Mouse (Mus musculus): Measurements from ENCODE around the gene Tshr. TPM values are rescaled to one million over a fixed set of nuclear protein-coding genes. Genes with fewer than 3 reads are reported as not detected.

Tshr gene
- polyA plus RNA-seq, 1 experiment from 2014 or later = 0.29 TPM

DNA sequence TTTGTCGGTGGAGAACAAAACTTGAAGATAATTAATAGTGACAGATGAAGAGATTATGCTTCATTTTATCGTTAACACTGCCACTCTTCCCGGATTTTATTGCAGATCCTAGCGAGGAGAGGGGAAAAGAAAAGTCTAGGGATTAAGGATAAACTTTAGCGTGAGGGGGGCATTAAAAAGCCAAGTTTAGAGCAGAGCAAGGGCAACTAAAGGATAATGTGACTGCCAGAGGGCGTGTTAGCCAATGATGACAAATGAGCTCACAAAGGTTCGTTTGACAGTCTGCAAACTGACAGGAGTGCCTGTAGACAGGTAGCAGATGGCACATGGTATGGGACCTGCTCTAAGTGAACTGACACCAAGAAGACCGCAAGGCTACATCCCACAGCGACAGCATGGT is 36.9 kb downstream of the Tshr start:
- Histone ChIP-seq H3K36me3 (replicated peaks) (no peaks in the 10 kb centered on the region), H3K4me3 (no peak overlapping the region), H3K4me1 (0 out of 2 replicates have a peak, but pooled peaks cover 4% of the 10 kb centered on the region), H3K27ac (no peak overlapping the region), H3K27me3 (ENCODE audit: poor library complexity, severe bottlenecking) (no peaks in the 10 kb centered on the region; the same call in 1 of the 2 replicates), H3K9me3 (no peaks in the 10 kb centered on the region)
- DNase-seq (ENCODE audit: extremely low spot score, low spot score) = no peak
- WGBS = 65% methylated on average over 9 of the region's 9 CpGs

DNA sequence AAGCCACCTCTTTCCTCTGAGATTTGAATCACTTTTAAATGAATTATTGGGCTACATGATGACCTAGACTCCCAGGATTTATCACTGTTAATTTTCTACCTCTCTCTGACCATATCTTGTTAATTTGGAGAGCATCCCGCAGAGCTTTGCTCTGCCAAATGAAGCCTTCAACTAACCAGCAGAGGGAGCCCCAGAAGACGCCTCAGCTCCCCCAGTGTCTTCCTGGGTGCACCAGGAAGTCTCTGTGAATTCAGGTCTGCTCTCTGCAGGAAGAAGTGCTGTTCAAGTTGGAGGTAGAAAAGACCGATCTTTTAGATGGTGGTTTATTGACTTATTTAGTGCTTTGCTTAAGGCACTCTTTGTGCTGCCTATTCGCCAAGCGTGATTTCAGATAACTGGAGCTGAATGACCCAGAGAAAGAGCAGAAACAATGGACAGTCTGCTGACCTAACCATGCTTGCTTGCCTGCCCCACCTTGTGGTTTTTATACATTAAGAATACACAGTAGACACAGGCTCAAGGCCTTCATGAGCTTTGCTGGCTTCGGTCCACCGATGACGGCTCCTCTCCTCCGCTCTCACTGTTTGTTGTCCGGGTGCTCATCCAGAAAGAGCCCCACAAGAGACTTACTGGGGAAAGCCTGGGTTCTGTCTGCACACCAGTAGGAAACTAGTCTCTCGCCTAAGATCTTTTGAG is 38.9 kb downstream of the Tshr start:
- no peak for DNase-seq (ENCODE audit: extremely low spot score, low spot score)
- 82% methylated on average over 11 of the region's 11 CpGs for WGBS
- H3K27ac ChIP-seq = no peak overlapping the region

DNA sequence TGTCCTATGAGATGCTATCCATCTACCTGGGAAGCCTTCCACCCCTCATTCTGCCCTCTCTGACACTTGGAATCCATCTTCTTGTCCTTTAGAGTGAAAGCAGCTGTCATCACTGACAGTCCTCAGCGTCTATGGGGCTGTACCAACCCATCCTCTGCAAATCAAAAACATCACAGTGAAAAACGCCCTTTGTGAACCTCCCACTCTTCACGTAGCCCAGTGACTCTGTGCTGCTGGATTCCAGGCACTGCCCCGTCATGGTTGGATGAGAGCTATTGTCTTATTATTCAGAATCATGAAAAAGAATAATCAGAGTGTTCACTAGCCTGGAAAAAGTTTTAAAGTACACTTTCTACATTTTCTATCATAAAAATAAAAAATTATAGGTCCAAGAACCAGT is 42.1 kb downstream of the Tshr start:
- Histone ChIP-seq H3K4me1 (0 out of 2 replicates have a peak, but pooled peaks cover 2% of the 10 kb centered on the region), H3K27me3 (ENCODE audit: poor library complexity, severe bottlenecking) (no peaks in the 10 kb centered on the region), H3K4me3 (no peak overlapping the region), H3K27ac (no peak overlapping the region), H3K9me3 (no peaks in the 10 kb centered on the region), H3K36me3 (replicated peaks) (no peaks in the 10 kb centered on the region)
- no peak for DNase-seq (ENCODE audit: extremely low spot score, low spot score)
- WGBS = 52% methylated on average over 4 of the region's 4 CpGs

More for the DNA sequence above, 38.9 kb downstream of the Tshr start:
- Histone ChIP-seq H3K4me3 (no peak overlapping the region), H3K27me3 (ENCODE audit: poor library complexity, severe bottlenecking) (no peaks in the 10 kb centered on the region), H3K36me3 (replicated peaks) (no peaks in the 10 kb centered on the region), H3K9me3 (no peaks in the 10 kb centered on the region), H3K4me1 (0 out of 2 replicates have a peak, but pooled peaks cover 4% of the 10 kb centered on the region)

DNA sequence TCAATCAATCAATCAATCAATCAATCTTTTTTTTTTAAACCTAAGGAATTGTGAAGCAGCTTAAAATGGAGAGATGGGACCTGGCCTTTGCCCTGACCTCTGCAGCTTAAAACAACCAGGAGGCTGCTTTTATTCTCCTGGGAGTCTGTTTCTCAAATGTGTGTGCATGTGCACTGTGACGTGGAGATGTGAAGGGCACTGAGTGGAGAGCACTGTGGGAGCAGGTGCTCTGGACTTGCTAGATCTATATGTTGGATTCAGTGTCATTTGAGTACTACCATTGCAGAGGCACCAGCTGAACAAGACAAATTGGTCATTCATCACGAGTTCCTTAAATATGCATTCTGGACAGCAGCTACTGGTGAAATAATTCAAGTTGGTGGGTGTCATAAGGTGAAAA is 42.8 kb downstream of the Tshr start:
- no peaks in the 10 kb centered on the region; the same call in 1 of the 2 replicates for H3K4me1 ChIP-seq
- no peaks in the 10 kb centered on the region for H3K27me3 ChIP-seq (ENCODE audit: poor library complexity, severe bottlenecking)
- no peaks in the 10 kb centered on the region for H3K36me3 ChIP-seq (replicated peaks)
- H3K27ac ChIP-seq = no peak overlapping the region
- no peak for DNase-seq (ENCODE audit: extremely low spot score, low spot score)
- WGBS = 66% methylated on average over 2 of the region's 2 CpGs
- no peak overlapping the region for H3K4me3 ChIP-seq
- H3K9me3 ChIP-seq = no peaks in the 10 kb centered on the region

DNA sequence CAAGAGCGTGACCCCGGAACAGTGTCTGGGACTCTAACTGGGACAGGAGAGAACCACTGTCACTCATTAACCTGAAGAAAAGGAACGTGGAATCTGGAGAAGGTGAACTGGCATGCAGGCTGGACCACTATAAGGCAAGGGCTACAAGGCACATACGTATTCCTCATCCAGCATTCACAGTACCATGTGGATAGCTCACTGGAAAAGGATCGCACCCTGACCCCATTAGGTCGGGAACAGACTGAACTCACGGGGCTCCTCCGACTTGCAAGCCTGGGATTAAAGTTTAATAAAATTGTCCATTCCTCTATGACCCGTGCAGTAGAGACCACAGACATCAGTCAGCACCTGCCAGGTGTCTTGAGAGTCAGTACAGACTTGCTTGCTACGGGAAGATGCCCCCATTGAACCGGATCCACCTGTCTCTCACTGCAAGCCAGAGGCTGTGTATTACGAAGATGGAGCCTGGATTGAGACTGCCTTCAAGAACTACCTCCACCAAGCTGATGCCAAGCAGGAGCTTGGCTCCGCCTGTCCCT is 97.9 kb downstream of the Tshr start:
- H3K36me3 ChIP-seq (replicated peaks) = no peaks in the 10 kb centered on the region
- no peak overlapping the region for H3K27ac ChIP-seq
- no peak overlapping the region for H3K4me3 ChIP-seq
- no peaks in the 10 kb centered on the region for H3K27me3 ChIP-seq (ENCODE audit: poor library complexity, severe bottlenecking)
- peaks cover 8% of the 10 kb centered on the region; the same call in 1 of the 2 replicates for H3K9me3 ChIP-seq
- DNase-seq (ENCODE audit: extremely low spot score, low spot score) = no peak
- H3K4me1 ChIP-seq = no peaks in the 10 kb centered on the region
- 91% methylated on average over 13 of the region's 13 CpGs for WGBS

DNA sequence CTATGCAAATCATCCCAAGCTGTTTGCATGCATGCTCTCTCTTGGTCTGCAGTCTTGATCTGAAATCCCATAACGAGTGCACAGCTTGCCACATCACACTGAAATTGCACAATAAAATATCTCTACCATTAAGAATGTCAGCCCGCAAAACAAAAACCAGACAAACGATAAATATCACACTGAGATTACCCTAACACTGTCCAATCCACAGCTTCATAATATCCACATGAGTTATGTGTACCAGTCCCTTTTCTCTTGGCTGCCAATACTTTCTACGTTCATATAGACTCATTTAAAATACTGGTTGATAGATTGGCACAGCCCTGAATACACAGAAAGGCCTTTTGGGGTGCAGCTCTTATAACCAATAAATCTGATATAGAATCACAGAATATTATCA is 102.0 kb downstream of the Tshr start:
- Histone ChIP-seq H3K36me3 (replicated peaks) (no peaks in the 10 kb centered on the region), H3K4me3 (no peak overlapping the region), H3K27ac (no peak overlapping the region), H3K9me3 (peaks cover 8% of the 10 kb centered on the region; the same call in 1 of the 2 replicates), H3K27me3 (ENCODE audit: poor library complexity, severe bottlenecking) (no peaks in the 10 kb centered on the region), H3K4me1 (peaks cover 13% of the 10 kb centered on the region)
- 96% methylated on average over 4 of the region's 4 CpGs for WGBS
- DNase-seq (ENCODE audit: extremely low spot score, low spot score) = no peak

DNA sequence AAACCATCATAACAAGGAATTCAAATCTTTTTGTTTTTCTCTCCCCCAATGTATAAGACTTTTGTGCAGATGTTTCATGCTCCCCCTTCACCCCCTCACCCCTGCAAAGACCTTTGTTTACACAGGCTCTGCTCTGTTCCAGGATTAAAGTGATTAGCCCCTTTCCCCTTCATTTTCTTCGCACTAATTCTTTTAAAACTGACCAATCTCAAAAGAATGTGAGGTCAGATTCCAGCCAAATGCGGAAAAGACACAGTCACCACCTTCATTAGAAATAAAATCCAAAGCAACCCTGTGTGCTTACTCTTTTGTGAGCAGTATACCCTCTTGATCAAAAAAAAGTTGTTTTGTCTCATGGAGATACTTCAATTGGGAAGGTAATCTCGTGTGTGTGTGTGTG is 104.0 kb downstream of the Tshr start:
- DNase-seq (ENCODE audit: extremely low spot score, low spot score) = no peak
- peak overlapping the region; percentile 62; the same call in 1 of the 2 replicates for H3K27ac ChIP-seq
- peaks cover 8% of the 10 kb centered on the region; the same call in 1 of the 2 replicates for H3K9me3 ChIP-seq
- H3K4me1 ChIP-seq = peaks cover 13% of the 10 kb centered on the region
- WGBS = 14% methylated on average over 3 of the region's 3 CpGs
- no peaks in the 10 kb centered on the region for H3K36me3 ChIP-seq (replicated peaks)
- H3K27me3 ChIP-seq (ENCODE audit: poor library complexity, severe bottlenecking) = no peaks in the 10 kb centered on the region
- H3K4me3 ChIP-seq = no peak overlapping the region

DNA sequence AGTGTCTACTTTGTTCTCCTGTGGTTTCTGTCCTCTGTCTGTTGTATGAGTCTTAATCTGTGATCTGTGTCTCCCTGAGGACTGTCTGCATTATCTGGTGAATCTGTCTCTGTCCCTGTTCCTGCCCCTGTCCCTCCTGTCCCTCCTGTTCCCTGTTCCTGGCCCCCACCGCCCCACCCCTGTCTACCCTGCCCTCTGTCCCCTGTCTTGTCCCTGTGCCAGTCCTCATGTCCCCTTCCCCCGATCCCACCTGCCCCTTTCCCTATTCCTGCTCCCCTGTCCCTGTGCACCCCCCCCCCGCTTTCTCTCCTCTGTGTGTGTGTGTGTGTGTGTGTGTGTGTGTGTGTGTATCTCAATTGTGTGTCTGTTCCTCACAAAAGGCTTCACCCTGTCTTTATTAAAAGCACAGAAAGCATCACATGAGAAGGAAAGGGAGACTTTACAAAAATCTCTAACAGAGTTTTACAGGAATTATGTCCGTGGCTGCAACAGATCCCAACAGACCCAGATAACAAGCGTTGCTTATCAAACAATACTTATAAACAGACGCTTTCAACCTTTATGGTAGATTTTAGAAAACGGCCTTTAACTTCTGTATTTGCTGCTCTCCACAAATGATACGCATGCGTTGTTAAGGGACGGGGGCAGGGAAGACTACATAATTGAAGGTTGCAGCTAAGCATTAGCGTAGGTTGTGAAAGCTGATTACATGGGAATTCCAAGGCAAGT is 111.3 kb downstream of the Tshr start:
- H3K9me3 ChIP-seq = no peaks in the 10 kb centered on the region
- H3K4me3 ChIP-seq = no peak overlapping the region
- DNase-seq (ENCODE audit: extremely low spot score, low spot score) = no peak
- WGBS = 51% methylated on average over 11 of the region's 11 CpGs
- H3K4me1 ChIP-seq = peaks cover 23% of the 10 kb centered on the region
- H3K27ac ChIP-seq = peak overlapping the region; percentile 66
- H3K27me3 ChIP-seq (ENCODE audit: poor library complexity, severe bottlenecking) = no peaks in the 10 kb centered on the region
- no peaks in the 10 kb centered on the region for H3K36me3 ChIP-seq (replicated peaks)

DNA sequence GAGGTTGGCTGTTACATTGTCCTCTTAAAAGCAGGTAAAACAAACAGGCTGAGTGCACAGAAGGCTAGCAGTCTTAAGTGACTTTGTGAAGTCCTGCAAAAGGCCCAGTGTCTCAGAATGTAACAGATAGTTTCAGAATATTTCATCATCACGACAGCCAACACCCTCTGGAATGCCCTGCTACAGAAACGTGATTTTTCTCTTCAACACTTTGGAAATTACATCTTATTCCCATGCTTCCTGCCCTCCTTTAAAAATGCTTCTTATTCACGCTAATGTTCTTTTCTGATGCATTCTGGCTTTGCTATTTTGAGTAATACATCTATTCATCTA is 111.8 kb downstream of the Tshr start:
- Histone ChIP-seq H3K4me1 (peaks cover 23% of the 10 kb centered on the region), H3K9me3 (no peaks in the 10 kb centered on the region), H3K27ac (peak overlapping the region; percentile 66; the same call in 1 of the 2 replicates), H3K4me3 (no peak overlapping the region), H3K36me3 (replicated peaks) (no peaks in the 10 kb centered on the region), H3K27me3 (ENCODE audit: poor library complexity, severe bottlenecking) (no peaks in the 10 kb centered on the region)
- WGBS = 65% methylated on average over 3 of the region's 3 CpGs
- no peak for DNase-seq (ENCODE audit: extremely low spot score, low spot score)

DNA sequence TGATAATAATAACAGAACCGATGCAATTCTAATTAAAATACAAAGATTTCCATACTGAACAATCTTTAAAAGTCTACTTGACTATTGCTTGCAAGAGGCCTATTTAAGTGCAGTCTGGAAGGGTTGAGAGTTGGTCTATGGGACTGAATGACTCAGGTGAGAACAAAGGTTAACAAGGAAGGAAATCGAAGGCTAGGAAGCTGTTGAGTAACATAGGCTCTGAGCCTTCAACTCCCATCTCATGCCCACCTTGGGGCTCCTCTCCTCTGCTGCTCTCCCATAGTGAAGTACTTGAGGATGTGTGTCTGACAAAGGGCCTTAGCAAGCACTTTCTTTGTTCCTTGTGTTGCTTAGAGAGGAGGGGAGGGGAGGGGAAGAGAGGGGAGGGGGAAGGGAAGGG is 116.1 kb downstream of the Tshr start:
- Histone ChIP-seq H3K9me3 (no peaks in the 10 kb centered on the region), H3K27me3 (ENCODE audit: poor library complexity, severe bottlenecking) (no peaks in the 10 kb centered on the region), H3K27ac (peak overlapping the region; percentile 40; the same call in 1 of the 2 replicates), H3K4me3 (no peak overlapping the region), H3K4me1 (peaks cover 21% of the 10 kb centered on the region), H3K36me3 (replicated peaks) (no peaks in the 10 kb centered on the region)
- 91% methylated on average over 2 of the region's 2 CpGs for WGBS
- no peak for DNase-seq (ENCODE audit: extremely low spot score, low spot score)

DNA sequence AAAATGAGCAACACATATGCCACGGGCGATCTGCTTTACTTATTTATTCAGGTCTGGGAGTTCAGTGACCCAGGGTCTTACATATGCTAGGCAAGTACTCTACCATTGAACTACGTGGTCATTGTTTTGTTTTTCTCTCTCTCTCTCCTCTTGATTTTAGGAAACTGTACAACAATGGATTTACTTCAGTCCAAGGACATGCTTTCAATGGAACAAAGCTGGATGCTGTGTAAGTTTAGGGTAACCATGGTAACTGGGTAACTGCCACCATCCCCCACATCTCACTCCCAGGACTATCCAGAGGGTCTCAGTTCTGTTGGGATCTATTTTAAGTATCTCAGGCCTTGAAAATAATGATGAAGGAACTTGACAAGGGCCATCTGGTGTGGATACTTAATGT is 127.4 kb downstream of the Tshr start:
- no peaks in the 10 kb centered on the region for H3K36me3 ChIP-seq (replicated peaks)
- peaks cover 14% of the 10 kb centered on the region for H3K4me1 ChIP-seq
- H3K9me3 ChIP-seq = no peaks in the 10 kb centered on the region
- no peak overlapping the region for H3K27ac ChIP-seq
- no peak overlapping the region for H3K4me3 ChIP-seq
- 65% methylated on average over 3 of the region's 3 CpGs for WGBS
- H3K27me3 ChIP-seq (ENCODE audit: poor library complexity, severe bottlenecking) = no peaks in the 10 kb centered on the region
- DNase-seq (ENCODE audit: extremely low spot score, low spot score) = no peak

DNA sequence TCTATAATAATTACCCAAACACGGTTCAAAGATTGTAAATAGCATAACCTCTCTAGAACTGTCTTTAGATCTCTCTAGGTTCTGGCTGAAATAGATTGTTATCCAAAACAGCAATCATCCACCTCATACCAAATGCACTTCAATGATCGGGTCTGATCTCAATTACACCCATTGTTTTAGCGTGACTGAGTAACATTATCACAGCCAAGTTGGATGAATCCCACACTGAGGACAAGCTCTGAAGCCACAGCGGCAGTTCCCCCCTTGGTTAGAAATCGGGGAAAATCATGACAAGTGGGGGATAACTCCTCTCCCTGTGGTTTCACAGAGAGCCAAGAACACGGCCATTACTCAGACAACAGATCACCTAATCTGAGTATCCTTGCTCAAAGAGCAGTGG is 129.6 kb downstream of the Tshr start:
- H3K4me3 ChIP-seq = no peak overlapping the region
- H3K27me3 ChIP-seq (ENCODE audit: poor library complexity, severe bottlenecking) = no peaks in the 10 kb centered on the region
- H3K36me3 ChIP-seq (replicated peaks) = no peaks in the 10 kb centered on the region
- WGBS = 81% methylated on average over 6 of the region's 6 CpGs
- H3K4me1 ChIP-seq = peaks cover 21% of the 10 kb centered on the region
- H3K27ac ChIP-seq = no peak overlapping the region
- H3K9me3 ChIP-seq = no peaks in the 10 kb centered on the region
- no peak for DNase-seq (ENCODE audit: extremely low spot score, low spot score)

DNA sequence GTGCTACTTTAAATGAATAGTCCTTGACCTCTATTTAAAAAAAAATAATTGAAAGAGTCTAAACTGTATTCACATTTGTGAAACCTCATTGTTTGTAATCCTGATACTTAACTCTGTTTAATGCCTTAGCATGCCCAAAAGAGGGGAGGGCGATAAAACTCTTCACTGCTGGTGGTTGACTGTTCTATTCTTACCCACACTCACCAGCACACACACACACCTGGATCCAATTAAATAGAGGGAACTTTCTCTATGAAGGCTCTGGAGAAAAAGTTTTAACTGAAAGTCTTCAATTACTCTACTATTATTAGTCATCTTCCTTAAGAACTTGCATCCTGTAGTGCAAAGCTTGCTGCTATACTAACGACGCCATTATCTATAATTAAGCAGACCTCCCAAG is 133.4 kb downstream of the Tshr start:
- Histone ChIP-seq H3K27me3 (ENCODE audit: poor library complexity, severe bottlenecking) (no peaks in the 10 kb centered on the region), H3K4me1 (peaks cover 14% of the 10 kb centered on the region; the same call in 1 of the 2 replicates), H3K36me3 (replicated peaks) (no peaks in the 10 kb centered on the region), H3K27ac (no peak overlapping the region), H3K4me3 (no peak overlapping the region), H3K9me3 (peaks cover 5% of the 10 kb centered on the region; the same call in 1 of the 2 replicates)
- 68% methylated on average over 3 of the region's 3 CpGs for WGBS
- DNase-seq (ENCODE audit: extremely low spot score, low spot score) = no peak
